Mouse (Mus musculus): ENCODE measurements at regions not wholly inside any gene's neighbourhood (a gene's known extent, or its start where the extent isn't known, plus 50 kb on each side); places are given as distances from the start of the nearest gene placed in this dataset.

DNA sequence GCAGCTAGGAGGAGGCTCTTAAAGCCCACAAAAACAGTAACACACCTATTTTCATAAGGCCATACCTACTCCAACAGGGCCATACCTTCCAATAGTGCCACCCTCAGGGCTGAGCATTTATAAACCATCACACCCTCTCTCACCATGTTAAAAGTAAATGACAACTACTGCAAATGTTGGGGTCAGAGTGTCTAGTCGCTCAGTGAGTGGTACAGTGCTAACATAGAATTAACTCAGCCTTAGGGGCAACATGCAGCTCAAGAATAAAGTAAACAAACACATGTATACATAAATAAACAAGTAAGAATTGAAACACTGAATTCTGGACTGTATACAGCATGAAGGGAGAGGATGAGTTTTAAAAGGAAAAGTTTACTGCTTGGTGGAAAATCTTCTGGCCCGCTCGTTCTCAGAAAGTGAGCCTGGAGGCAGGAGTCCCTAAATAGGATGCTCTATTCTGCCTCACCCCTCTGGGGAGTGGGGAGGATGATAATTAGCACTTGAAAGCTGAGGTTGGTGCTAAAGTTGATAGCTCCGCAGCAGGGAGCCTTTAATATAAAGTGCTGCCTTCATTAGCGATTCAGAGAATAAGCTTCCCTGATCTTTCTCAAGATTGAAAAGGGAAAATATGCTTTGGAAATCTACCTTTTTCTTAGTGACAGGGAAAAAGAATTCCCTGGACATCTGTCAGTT is 1508.4 kb upstream of the Got2 start:
- H3K27ac ChIP-seq, result no peak overlapping the region
- H3K4me3 ChIP-seq, result no peak overlapping the region
- no peaks in the 10 kb centered on the region for H3K36me3 ChIP-seq
- H3K9ac ChIP-seq, result no peak overlapping the region
- ATAC-seq (ENCODE audit: insufficient number of reproducible peaks, insufficient read depth, low FRiP score, low TSS enrichment, low read depth), result no peak
- no peaks in the 10 kb centered on the region for H3K9me3 ChIP-seq
- no peaks in the 10 kb centered on the region for H3K27me3 ChIP-seq
- WGBS, result 23% methylated on average over 5 of the region's 5 CpGs
- no peaks in the 10 kb centered on the region for H3K4me1 ChIP-seq
- H3K4me2 ChIP-seq, result no peak overlapping the region

- WGBS, result 11% methylated on average over 7 of the region's 7 CpGs
- no peak overlapping the region for H3K9ac ChIP-seq
- H3K36me3 ChIP-seq, result no peaks in the 10 kb centered on the region
- H3K4me2 ChIP-seq, result no peak overlapping the region
- H3K9me3 ChIP-seq, result no peaks in the 10 kb centered on the region
- H3K27ac ChIP-seq, result no peak overlapping the region
- H3K4me3 ChIP-seq, result no peak overlapping the region
- no peak for ATAC-seq (ENCODE audit: insufficient number of reproducible peaks, insufficient read depth, low FRiP score, low TSS enrichment, low read depth)
- no peaks in the 10 kb centered on the region for H3K27me3 ChIP-seq
- H3K4me1 ChIP-seq, result no peaks in the 10 kb centered on the region; the same call in 1 of the 2 replicates
Measured at GRCm38 (mm10) chr8:97389651-97390050, 1501.3 kb upstream of the Got2 start.

DNA sequence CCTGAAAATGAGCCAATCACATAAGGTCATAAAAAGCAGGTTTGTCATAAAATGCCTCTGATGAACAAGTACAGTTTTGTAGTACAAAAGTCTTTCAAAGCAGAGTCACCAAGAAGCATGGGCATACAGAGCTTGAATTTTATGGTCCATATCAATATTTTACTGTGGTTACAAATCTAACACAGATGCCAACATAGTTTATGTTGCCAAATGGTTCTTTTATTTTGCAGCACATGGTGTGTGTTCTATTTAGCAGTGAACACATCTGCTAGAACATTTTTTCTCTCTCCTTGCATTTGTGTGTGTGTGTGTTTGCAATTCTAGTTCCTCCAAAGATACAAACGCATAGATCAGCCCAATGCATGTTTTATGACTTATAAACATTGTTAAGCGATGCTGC is 1500.8 kb upstream of the Got2 start:
- no peak for ATAC-seq (ENCODE audit: insufficient number of reproducible peaks, insufficient read depth, low FRiP score, low TSS enrichment, low read depth)
- Histone ChIP-seq H3K36me3 (no peaks in the 10 kb centered on the region), H3K4me3 (no peak overlapping the region), H3K9me3 (no peaks in the 10 kb centered on the region), H3K27me3 (no peaks in the 10 kb centered on the region), H3K9ac (no peak overlapping the region), H3K4me2 (no peak overlapping the region), H3K27ac (no peak overlapping the region), H3K4me1 (no peaks in the 10 kb centered on the region; the same call in 1 of the 2 replicates)
- WGBS, result 18% methylated on average over 2 of the region's 2 CpGs

DNA sequence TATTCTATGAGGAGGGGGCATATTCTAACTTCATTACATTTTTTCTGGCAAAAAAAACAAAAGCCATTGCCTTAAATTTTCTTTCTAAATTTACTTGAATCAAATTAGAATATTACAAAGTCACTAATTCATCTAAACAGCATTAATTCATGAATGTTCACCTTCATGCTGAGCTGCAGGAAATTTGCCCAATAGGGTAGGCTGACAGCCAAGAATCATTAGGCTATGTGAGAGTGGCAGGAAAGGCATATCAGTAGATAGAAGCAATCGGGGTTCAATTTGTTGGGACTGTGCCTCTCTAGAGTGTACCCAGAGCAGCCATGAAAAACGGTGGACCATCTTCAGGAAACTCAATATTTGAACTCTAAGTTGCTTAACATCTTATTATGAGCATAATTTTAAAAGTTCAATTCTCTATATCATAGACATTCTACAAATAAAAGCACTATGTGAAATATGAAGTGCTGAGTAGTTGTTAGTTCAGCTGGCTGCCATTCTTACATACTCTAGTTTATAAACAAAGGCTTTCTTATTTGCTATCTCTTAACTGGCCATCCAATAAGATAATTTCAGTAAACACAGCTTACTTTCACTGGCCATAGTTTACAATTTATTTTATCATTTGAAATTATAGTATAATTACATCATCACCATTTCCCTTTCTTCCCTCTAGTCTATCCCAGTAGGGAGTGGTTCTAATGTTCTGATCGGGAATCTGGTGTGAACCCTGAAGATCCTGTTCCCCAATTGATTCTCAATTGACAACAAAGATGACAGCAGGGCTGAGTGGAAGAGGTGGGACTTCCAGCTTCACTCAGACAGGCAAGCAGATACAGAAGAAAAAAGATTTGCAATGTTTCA is 1486.8 kb upstream of the Got2 start:
- H3K4me2 ChIP-seq, result no peak overlapping the region
- H3K9ac ChIP-seq, result no peak overlapping the region
- H3K36me3 ChIP-seq, result no peaks in the 10 kb centered on the region
- WGBS, result 78% methylated on average over 3 of the region's 3 CpGs
- H3K4me3 ChIP-seq, result no peak overlapping the region
- H3K27ac ChIP-seq, result no peak overlapping the region
- no peaks in the 10 kb centered on the region for H3K4me1 ChIP-seq
- no peaks in the 10 kb centered on the region for H3K9me3 ChIP-seq
- no peaks in the 10 kb centered on the region for H3K27me3 ChIP-seq
- no peak for ATAC-seq (ENCODE audit: insufficient number of reproducible peaks, insufficient read depth, low FRiP score, low TSS enrichment, low read depth)

DNA sequence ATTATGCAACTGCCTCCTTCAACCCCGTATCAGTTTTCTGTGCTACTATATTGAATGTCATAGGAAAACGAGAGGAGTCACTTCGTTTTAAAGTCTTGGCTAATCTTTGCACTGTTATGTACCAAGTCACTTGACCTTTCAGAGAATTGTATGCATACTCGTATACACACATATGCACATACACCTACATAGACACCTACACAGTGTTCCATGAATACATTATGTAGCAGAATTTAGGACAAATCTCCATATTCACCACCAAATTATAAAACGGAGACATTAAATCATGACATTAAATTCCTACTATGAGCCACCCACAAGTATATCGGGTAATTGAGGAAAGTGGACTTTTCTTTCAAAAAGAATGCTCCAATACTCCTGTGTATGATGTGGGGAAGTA is 1458.3 kb upstream of the Got2 start:
- Histone ChIP-seq H3K36me3 (no peaks in the 10 kb centered on the region), H3K9ac (no peak overlapping the region), H3K27ac (no peak overlapping the region), H3K4me2 (no peak overlapping the region), H3K4me3 (no peak overlapping the region), H3K27me3 (no peaks in the 10 kb centered on the region), H3K4me1 (no peaks in the 10 kb centered on the region), H3K9me3 (no peaks in the 10 kb centered on the region)
- ATAC-seq (ENCODE audit: insufficient number of reproducible peaks, insufficient read depth, low FRiP score, low TSS enrichment, low read depth), result no peak
- 67% methylated on average over 6 of the region's 6 CpGs for WGBS

DNA sequence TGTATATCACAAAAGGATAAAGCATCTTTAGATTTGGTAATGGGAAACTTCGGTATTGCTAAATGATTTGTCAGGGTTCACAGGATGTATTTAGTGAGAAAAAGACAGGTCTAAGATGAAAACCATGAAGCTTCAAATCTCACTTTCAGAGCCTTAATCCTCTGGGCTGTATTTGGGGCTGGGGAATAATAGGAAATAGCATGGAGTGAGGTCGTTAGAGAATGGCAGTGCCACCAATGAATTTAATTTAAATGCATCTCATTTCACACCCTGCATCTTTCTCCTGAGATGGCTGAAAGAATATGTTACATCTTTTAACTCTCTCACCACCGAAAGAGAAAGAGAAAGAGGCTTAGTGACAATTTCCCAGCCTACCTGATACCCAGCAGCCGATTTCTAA is 1427.2 kb upstream of the Got2 start:
- Histone ChIP-seq H3K4me2 (no peak overlapping the region), H3K27ac (no peak overlapping the region), H3K9me3 (no peaks in the 10 kb centered on the region), H3K4me1 (no peaks in the 10 kb centered on the region), H3K36me3 (no peaks in the 10 kb centered on the region), H3K9ac (no peak overlapping the region), H3K4me3 (no peak overlapping the region), H3K27me3 (no peaks in the 10 kb centered on the region)
- 73% methylated on average over 4 of the region's 4 CpGs for WGBS
- no peak for ATAC-seq (ENCODE audit: insufficient number of reproducible peaks, insufficient read depth, low FRiP score, low TSS enrichment, low read depth)

GRCm38 (mm10) chr8:97308304-97308703 is 1420.0 kb upstream of the Got2 start:
- Histone ChIP-seq H3K4me2 (no peak overlapping the region), H3K27me3 (no peaks in the 10 kb centered on the region), H3K9ac (no peak overlapping the region), H3K4me1 (no peaks in the 10 kb centered on the region), H3K9me3 (no peaks in the 10 kb centered on the region), H3K4me3 (no peak overlapping the region), H3K27ac (no peak overlapping the region), H3K36me3 (no peaks in the 10 kb centered on the region)
- 62% methylated on average over 7 of the region's 7 CpGs for WGBS
- no peak for ATAC-seq (ENCODE audit: insufficient number of reproducible peaks, insufficient read depth, low FRiP score, low TSS enrichment, low read depth)

DNA sequence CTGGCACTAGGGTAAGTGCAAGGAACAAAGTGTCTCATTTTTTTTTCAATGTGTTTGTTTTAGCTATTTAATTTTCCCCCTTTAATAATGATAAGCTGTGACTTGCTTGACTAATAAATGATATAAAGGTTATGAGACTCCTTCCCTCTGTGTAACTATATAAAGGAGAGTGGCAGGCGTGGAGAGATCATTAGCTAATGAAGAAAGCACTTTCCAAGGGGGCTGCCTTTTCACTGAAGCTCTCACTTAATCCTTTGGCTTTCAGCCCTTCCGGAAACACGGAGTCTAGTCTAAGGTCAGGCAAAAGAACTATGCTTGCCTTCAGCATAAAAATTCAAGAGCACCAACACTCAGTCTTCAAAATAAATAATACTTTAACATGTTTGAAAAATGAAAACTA is 1382.2 kb upstream of the Got2 start:
- Histone ChIP-seq H3K9ac (no peak overlapping the region), H3K9me3 (no peaks in the 10 kb centered on the region), H3K27me3 (no peaks in the 10 kb centered on the region), H3K4me1 (no peaks in the 10 kb centered on the region), H3K4me2 (no peak overlapping the region), H3K36me3 (no peaks in the 10 kb centered on the region), H3K4me3 (no peak overlapping the region), H3K27ac (no peak overlapping the region)
- WGBS, result 49% methylated on average over 3 of the region's 3 CpGs
- no peak for ATAC-seq (ENCODE audit: insufficient number of reproducible peaks, insufficient read depth, low FRiP score, low TSS enrichment, low read depth)

DNA sequence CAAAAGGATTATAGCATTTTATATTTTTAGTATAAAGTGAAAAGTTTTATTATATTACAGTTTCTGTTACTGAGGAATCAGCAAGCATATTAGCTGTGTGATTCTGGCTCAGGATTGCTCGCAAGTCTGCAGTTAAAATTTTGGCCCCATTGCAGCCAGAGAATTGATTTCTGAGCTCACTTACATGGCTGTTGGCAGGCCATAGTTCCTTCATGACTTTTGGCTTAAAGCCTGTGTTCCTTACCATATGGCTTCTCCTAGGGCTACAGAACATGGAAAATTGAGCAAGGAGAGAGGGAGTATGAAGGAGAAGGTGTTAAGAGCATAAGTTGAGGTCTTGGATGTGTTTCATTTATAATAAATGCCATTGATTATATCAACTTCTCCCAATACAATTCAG is 1372.6 kb upstream of the Got2 start:
- 76% methylated on average over 1 of the region's 1 CpGs for WGBS
- ATAC-seq (ENCODE audit: insufficient number of reproducible peaks, insufficient read depth, low FRiP score, low TSS enrichment, low read depth), result no peak

DNA sequence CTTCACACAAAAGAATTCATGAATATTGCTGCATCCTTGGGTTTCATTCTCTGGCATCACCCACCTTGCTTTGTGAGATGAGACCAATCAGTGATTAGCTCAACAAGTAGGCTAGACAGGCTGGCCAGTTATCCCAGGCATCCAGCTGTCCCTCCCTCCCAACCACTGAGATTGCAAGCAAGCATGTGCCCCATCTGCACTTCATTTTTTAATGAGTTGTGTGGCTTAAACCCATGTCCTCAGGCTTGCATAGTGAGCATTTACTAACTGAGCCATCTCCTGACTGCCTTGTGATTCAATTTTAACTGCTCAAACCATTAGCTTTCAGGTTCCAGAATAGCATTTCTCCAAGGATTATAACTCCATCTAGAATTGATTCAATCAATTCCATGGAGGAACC is 1365.8 kb upstream of the Got2 start:
- no peak overlapping the region for H3K27ac ChIP-seq
- H3K9me3 ChIP-seq, result no peaks in the 10 kb centered on the region
- no peak overlapping the region for H3K4me3 ChIP-seq
- H3K9ac ChIP-seq, result no peak overlapping the region
- H3K4me2 ChIP-seq, result no peak overlapping the region
- no peak for ATAC-seq (ENCODE audit: insufficient number of reproducible peaks, insufficient read depth, low FRiP score, low TSS enrichment, low read depth)
- no peaks in the 10 kb centered on the region for H3K36me3 ChIP-seq
- H3K4me1 ChIP-seq, result 0 out of 2 replicates have a peak, but pooled peaks cover 5% of the 10 kb centered on the region
- H3K27me3 ChIP-seq, result no peaks in the 10 kb centered on the region

More for the DNA sequence above, 1372.6 kb upstream of the Got2 start:
- Histone ChIP-seq H3K27ac (no peak overlapping the region), H3K36me3 (no peaks in the 10 kb centered on the region), H3K4me3 (no peak overlapping the region), H3K4me1 (no peaks in the 10 kb centered on the region), H3K9me3 (no peaks in the 10 kb centered on the region), H3K27me3 (no peaks in the 10 kb centered on the region), H3K9ac (no peak overlapping the region), H3K4me2 (no peak overlapping the region)

- Histone ChIP-seq H3K9ac (no peak overlapping the region), H3K27ac (no peak overlapping the region), H3K36me3 (no peaks in the 10 kb centered on the region), H3K4me3 (no peak overlapping the region), H3K4me2 (no peak overlapping the region), H3K27me3 (no peaks in the 10 kb centered on the region), H3K9me3 (no peaks in the 10 kb centered on the region), H3K4me1 (0 out of 2 replicates have a peak, but pooled peaks cover 5% of the 10 kb centered on the region)
- WGBS, result 88% methylated on average over 3 of the region's 3 CpGs
- ATAC-seq (ENCODE audit: insufficient number of reproducible peaks, insufficient read depth, low FRiP score, low TSS enrichment, low read depth), result no peak
Measured at GRCm38 (mm10) chr8:97252232-97252631, 1363.9 kb upstream of the Got2 start.

GRCm38 (mm10) chr8:97251458-97251865 is 1363.1 kb upstream of the Got2 start:
- WGBS, result 50% methylated on average over 5 of the region's 5 CpGs
- Histone ChIP-seq H3K36me3 (no peaks in the 10 kb centered on the region), H3K9ac (no peak overlapping the region), H3K4me2 (no peak overlapping the region), H3K9me3 (no peaks in the 10 kb centered on the region), H3K4me1 (0 out of 2 replicates have a peak, but pooled peaks cover 5% of the 10 kb centered on the region), H3K27ac (no peak overlapping the region), H3K27me3 (no peaks in the 10 kb centered on the region), H3K4me3 (no peak overlapping the region)
- ATAC-seq (ENCODE audit: insufficient number of reproducible peaks, insufficient read depth, low FRiP score, low TSS enrichment, low read depth), result no peak
